Mouse (Mus musculus): Measurements from ENCODE around the gene Nbl1. TPM values are rescaled to one million over a fixed set of nuclear protein-coding genes. Genes with fewer than 3 reads are reported as not detected.

Gene Nbl1
- polyA plus RNA-seq, 1 experiment from 2014 or later: 32.0 TPM

GRCm38 (mm10) chr4:139122557-139122956 is 29.8 kb upstream of the Nbl1 start:
- no peak overlapping the region for H3K4me3 ChIP-seq (replicated peaks)
- no peaks in the 10 kb centered on the region for H3K27me3 ChIP-seq
- no peaks in the 10 kb centered on the region for H3K9me3 ChIP-seq
- 0 out of 2 replicates have a peak, but pooled peaks cover 4% of the 10 kb centered on the region for H3K36me3 ChIP-seq
- H3K4me1 ChIP-seq (replicated peaks): no peaks in the 10 kb centered on the region
- no peak overlapping the region for H3K27ac ChIP-seq
- 98% methylated on average over 4 of the region's 4 CpGs for WGBS
- H3K9ac ChIP-seq (replicated peaks): no peak overlapping the region
- no peak overlapping the region for H3K4me2 ChIP-seq (replicated peaks)
- no peak for ATAC-seq

- Histone ChIP-seq H3K4me1 (replicated peaks) (peaks cover 7% of the 10 kb centered on the region; the same call in 1 of the 2 replicates), H3K4me3 (replicated peaks) (no peak overlapping the region), H3K36me3 (no peaks in the 10 kb centered on the region), H3K4me2 (replicated peaks) (no peak overlapping the region), H3K27ac (no peak overlapping the region), H3K9me3 (no peaks in the 10 kb centered on the region), H3K27me3 (no peaks in the 10 kb centered on the region), H3K9ac (replicated peaks) (no peak overlapping the region)
- WGBS: 87% methylated on average over 7 of the region's 7 CpGs
- ATAC-seq: no peak
Observed at GRCm38 (mm10) chr4:139120998-139121397, 28.2 kb upstream of the Nbl1 start.

GRCm38 (mm10) chr4:139120281-139120814 is 27.6 kb upstream of the Nbl1 start:
- no peaks in the 10 kb centered on the region for H3K27me3 ChIP-seq
- H3K9ac ChIP-seq (replicated peaks): no peak overlapping the region
- no peak overlapping the region for H3K27ac ChIP-seq
- H3K4me3 ChIP-seq (replicated peaks): no peak overlapping the region
- no peaks in the 10 kb centered on the region for H3K36me3 ChIP-seq
- WGBS: 93% methylated on average over 4 of the region's 4 CpGs
- no peaks in the 10 kb centered on the region for H3K9me3 ChIP-seq
- ATAC-seq: no peak
- H3K4me1 ChIP-seq (replicated peaks): peaks cover 7% of the 10 kb centered on the region; the same call in 1 of the 2 replicates
- H3K4me2 ChIP-seq (replicated peaks): no peak overlapping the region

GRCm38 (mm10) chr4:139116356-139117063 is 23.7 kb upstream of the Nbl1 start:
- WGBS: 91% methylated on average over 3 of the region's 3 CpGs

GRCm38 (mm10) chr4:139115721-139116120 is 22.9 kb upstream of the Nbl1 start:
- H3K9ac ChIP-seq (replicated peaks): no peak overlapping the region
- no peaks in the 10 kb centered on the region for H3K9me3 ChIP-seq
- ATAC-seq: no peak
- no peaks in the 10 kb centered on the region for H3K36me3 ChIP-seq
- H3K4me1 ChIP-seq (replicated peaks): peaks cover 30% of the 10 kb centered on the region
- no peaks in the 10 kb centered on the region for H3K27me3 ChIP-seq
- 93% methylated on average over 5 of the region's 5 CpGs for WGBS
- H3K4me3 ChIP-seq (replicated peaks): no peak overlapping the region
- H3K27ac ChIP-seq: no peak overlapping the region
- H3K4me2 ChIP-seq (replicated peaks): no peak overlapping the region

More at GRCm38 (mm10) chr4:139116356-139117063, 23.7 kb upstream of the Nbl1 start:
- no peak for ATAC-seq
- Histone ChIP-seq H3K9me3 (no peaks in the 10 kb centered on the region), H3K4me2 (replicated peaks) (no peak overlapping the region), H3K27me3 (no peaks in the 10 kb centered on the region), H3K36me3 (no peaks in the 10 kb centered on the region), H3K27ac (no peak overlapping the region), H3K4me1 (replicated peaks) (peaks cover 23% of the 10 kb centered on the region), H3K9ac (replicated peaks) (no peak overlapping the region), H3K4me3 (replicated peaks) (no peak overlapping the region)

- no peak overlapping the region for H3K4me2 ChIP-seq (replicated peaks)
- no peaks in the 10 kb centered on the region for H3K9me3 ChIP-seq
- no peak for ATAC-seq
- H3K4me1 ChIP-seq (replicated peaks): peaks cover 30% of the 10 kb centered on the region
- H3K27ac ChIP-seq: no peak overlapping the region
- no peaks in the 10 kb centered on the region for H3K36me3 ChIP-seq
- 61% methylated on average over 3 of the region's 3 CpGs for WGBS
- H3K27me3 ChIP-seq: no peaks in the 10 kb centered on the region
- H3K4me3 ChIP-seq (replicated peaks): no peak overlapping the region
- H3K9ac ChIP-seq (replicated peaks): no peak overlapping the region
Observed at GRCm38 (mm10) chr4:139112482-139112881, 19.7 kb upstream of the Nbl1 start.

GRCm38 (mm10) chr4:139111421-139111820 is 18.6 kb upstream of the Nbl1 start:
- peaks cover 26% of the 10 kb centered on the region for H3K4me1 ChIP-seq (replicated peaks)
- WGBS: 66% methylated on average over 3 of the region's 3 CpGs

GRCm38 (mm10) chr4:139110858-139111257 is 18.1 kb upstream of the Nbl1 start:
- Histone ChIP-seq H3K36me3 (no peaks in the 10 kb centered on the region), H3K4me3 (replicated peaks) (no peak overlapping the region), H3K27ac (no peak overlapping the region), H3K9ac (replicated peaks) (no peak overlapping the region), H3K27me3 (no peaks in the 10 kb centered on the region), H3K4me1 (replicated peaks) (peaks cover 23% of the 10 kb centered on the region), H3K9me3 (no peaks in the 10 kb centered on the region), H3K4me2 (replicated peaks) (no peak overlapping the region)
- WGBS: 85% methylated on average over 3 of the region's 3 CpGs
- ATAC-seq: no peak

More at GRCm38 (mm10) chr4:139111421-139111820, 18.6 kb upstream of the Nbl1 start:
- Histone ChIP-seq H3K27ac (no peak overlapping the region), H3K9ac (replicated peaks) (no peak overlapping the region), H3K36me3 (no peaks in the 10 kb centered on the region), H3K4me3 (replicated peaks) (no peak overlapping the region), H3K27me3 (no peaks in the 10 kb centered on the region), H3K4me2 (replicated peaks) (no peak overlapping the region), H3K9me3 (no peaks in the 10 kb centered on the region)
- no peak for ATAC-seq

GRCm38 (mm10) chr4:139105453-139105852 is 12.7 kb upstream of the Nbl1 start:
- Histone ChIP-seq H3K9me3 (no peaks in the 10 kb centered on the region), H3K4me3 (replicated peaks) (no peak overlapping the region), H3K27me3 (no peaks in the 10 kb centered on the region), H3K9ac (replicated peaks) (no peak overlapping the region), H3K4me2 (replicated peaks) (no peak overlapping the region), H3K4me1 (replicated peaks) (0 out of 2 replicates have a peak, but pooled peaks cover 5% of the 10 kb centered on the region), H3K36me3 (peaks cover 36% of the 10 kb centered on the region), H3K27ac (no peak overlapping the region)
- 97% methylated on average over 1 of the region's 1 CpGs for WGBS
- ATAC-seq: no peak

- Histone ChIP-seq H3K36me3 (peaks cover 36% of the 10 kb centered on the region), H3K9me3 (no peaks in the 10 kb centered on the region), H3K4me1 (replicated peaks) (0 out of 2 replicates have a peak, but pooled peaks cover 5% of the 10 kb centered on the region), H3K4me3 (replicated peaks) (no peak overlapping the region), H3K4me2 (replicated peaks) (no peak overlapping the region), H3K27ac (no peak overlapping the region), H3K9ac (replicated peaks) (no peak overlapping the region), H3K27me3 (no peaks in the 10 kb centered on the region)
- ATAC-seq: no peak
- 85% methylated on average over 6 of the region's 6 CpGs for WGBS
Observed at GRCm38 (mm10) chr4:139101546-139101945, 8.8 kb upstream of the Nbl1 start.

- no peak for ATAC-seq
- Histone ChIP-seq H3K4me1 (replicated peaks) (0 out of 2 replicates have a peak, but pooled peaks cover 5% of the 10 kb centered on the region), H3K27me3 (peaks cover 2% of the 10 kb centered on the region; the same call in 1 of the 2 replicates), H3K27ac (no peak overlapping the region), H3K9ac (replicated peaks) (no peak overlapping the region), H3K36me3 (peaks cover 36% of the 10 kb centered on the region), H3K4me3 (replicated peaks) (no peak overlapping the region), H3K4me2 (replicated peaks) (no peak overlapping the region), H3K9me3 (no peaks in the 10 kb centered on the region)
- 92% methylated on average over 8 of the region's 8 CpGs for WGBS
Observed at GRCm38 (mm10) chr4:139100326-139100725, 7.5 kb upstream of the Nbl1 start.

GRCm38 (mm10) chr4:139096201-139096600 is 3.4 kb upstream of the Nbl1 start:
- 81% methylated on average over 5 of the region's 5 CpGs for WGBS
- H3K9ac ChIP-seq (replicated peaks): no peak overlapping the region
- H3K4me2 ChIP-seq (replicated peaks): no peak overlapping the region
- no peak for ATAC-seq
- peaks cover 20% of the 10 kb centered on the region for H3K4me1 ChIP-seq (replicated peaks)
- H3K4me3 ChIP-seq (replicated peaks): no peak overlapping the region
- H3K9me3 ChIP-seq: no peaks in the 10 kb centered on the region
- no peak overlapping the region for H3K27ac ChIP-seq
- peaks cover 3% of the 10 kb centered on the region; the same call in 1 of the 2 replicates for H3K36me3 ChIP-seq
- peaks cover 43% of the 10 kb centered on the region for H3K27me3 ChIP-seq
